Mouse (Mus musculus) ES-E14 (cell line): ENCODE data around the gene Cs.

Source experiments
- CHD2 ChIP-seq: IDR thresholded peaks from 2 replicates; pipeline ENCODE4 v1.6.1; 2014; ENCODE audit warnings: mild to moderate bottlenecking, low read depth, low read length, inconsistent platforms
- HCFC1 ChIP-seq: IDR thresholded peaks from 2 replicates; pipeline ENCODE4 v1.6.1; 2012; ENCODE audit warnings: low read length, inconsistent platforms, borderline replicate concordance; ENCODE audit not compliant: insufficient read depth
- ZNF384 ChIP-seq: IDR thresholded peaks from 2 replicates; pipeline ENCODE4 v1.6.1; 2012; ENCODE audit warnings: low read depth, low read length, inconsistent platforms

GRCm38 (mm10) chr10:128389570-128389969 is 52.0 kb downstream of the Cs start:
- no peak for TF ChIP-seq HCFC1
- TF ChIP-seq ZNF384: no peak
- no peak for TF ChIP-seq CHD2
